Mouse (Mus musculus) cortical plate, adult 2 months (tissue): ENCODE measurements at regions not wholly inside any gene's neighbourhood (a gene's known extent, or its start where the extent isn't known, plus 50 kb on each side); places are given as distances from the start of the nearest gene placed in this dataset.

ENCODE experiments used
- CTCF ChIP-seq: fragments of 200-500 bp; IDR thresholded peaks from 2 replicates; pipeline ENCODE4 v1.5.1; 2011; ENCODE audit warnings: mild to moderate bottlenecking, control low read depth, low read length; ENCODE audit not compliant: insufficient read depth; ENCODE audit errors: extremely low read depth
- POLR2A ChIP-seq: fragments of 200-500 bp; IDR thresholded peaks from 2 replicates; pipeline ENCODE4 v1.6.1; 2011; ENCODE audit warnings: mild to moderate bottlenecking, low read length, control low read depth; ENCODE audit not compliant: insufficient read depth; ENCODE audit errors: extremely low read depth

DNA sequence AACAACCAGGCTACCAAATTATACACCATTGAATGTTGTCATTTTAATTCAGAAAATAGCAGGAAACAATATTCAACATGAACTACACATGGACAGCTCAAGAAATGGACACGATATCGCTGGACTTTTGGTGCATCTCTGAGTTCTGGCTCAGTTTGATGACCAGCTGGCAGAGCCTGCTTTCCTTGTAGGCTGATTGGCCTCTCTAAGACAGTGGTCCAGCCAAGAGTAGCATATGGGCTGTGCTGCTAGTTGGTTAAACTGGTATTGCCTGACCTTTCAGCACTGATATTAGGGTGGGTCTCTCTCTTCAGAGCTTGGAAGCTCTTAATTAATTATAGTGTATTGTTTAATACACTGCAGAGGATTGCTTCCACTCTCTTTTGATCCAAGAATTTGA, 705.8 kb upstream of the Ddx18 start:
- TF ChIP-seq POLR2A, result no peak
- no peak for TF ChIP-seq CTCF
